Mouse (Mus musculus) liver, embryonic 14.5 days (tissue): Measurements from ENCODE around the gene Kcnq2. TPM values are rescaled to one million over a fixed set of nuclear protein-coding genes. Genes with fewer than 3 reads are reported as not detected.

ENCODE experiments used
- ATAC-seq: fragments of 200-750 bp; cut with Nextera tagmentation; 2 replicates; pipeline ENCODE4 v1.8.0; 2017; ENCODE audit warnings: moderate number of reproducible peaks, mild to moderate bottlenecking, moderate library complexity; ENCODE audit not compliant: insufficient read depth
- DNase-seq, 3 experiments: peaks; one replicate each; pipeline ENCODE4 v3.0.0-alpha.2; 2012 to 2013; ENCODE audit warnings: low read depth in 3 of 3, low spot score in 3 of 3
- H3K27ac ChIP-seq: fragments of 300-500 bp; sonication (generic); 2 replicates; pipeline ENCODE4 v1.5.1; 2014; ENCODE audit warnings: moderate library complexity, mild to moderate bottlenecking, control low read depth, inconsistent platforms
- H3K27me3 ChIP-seq: fragments of 300-500 bp; sonication (generic); 2 replicates; pipeline ENCODE4 v1.6.1; 2014; ENCODE audit warnings: mild to moderate bottlenecking, low read length, moderate library complexity; ENCODE audit not compliant: control insufficient read depth, insufficient read depth
- H3K36me3 ChIP-seq: fragments of 300-500 bp; sonication (generic); replicated peaks from 2 replicates; pipeline ENCODE4 v1.6.1; 2014; ENCODE audit warnings: low read depth; ENCODE audit not compliant: control insufficient read depth, insufficient read depth
- H3K4me1 ChIP-seq, 2 experiments: fragments of 200-500 bp in 1 of 2; fragments of 300-500 bp in 1 of 2; sonication (generic) in 1 of 2; replicated peaks; 2 replicates each; pipeline ENCODE4 v1.6.1; 2012 to 2014; ENCODE audit warnings: antibody characterized with exemption in 1 of 2, inconsistent platforms in 1 of 2, low read length in 1 of 2; ENCODE audit not compliant: control insufficient read depth in 2 of 2, insufficient read depth in 2 of 2
- H3K4me2 ChIP-seq: fragments of 300-500 bp; sonication (generic); 2 replicates; pipeline ENCODE4 v1.6.1; 2014; ENCODE audit warnings: low read depth, mild to moderate bottlenecking, control low read depth, moderate library complexity
- H3K4me3 ChIP-seq, 2 experiments: fragments of 200-500 bp in 1 of 2; fragments of 300-500 bp in 1 of 2; sonication (generic) in 1 of 2; 2 replicates each; pipeline ENCODE4 v1.5.1; 2012 to 2014; ENCODE audit warnings: low read depth in 2 of 2, low read length in 2 of 2, mild to moderate bottlenecking in 2 of 2, control low read depth in 1 of 2, inconsistent platforms in 1 of 2, moderate library complexity in 1 of 2; ENCODE audit not compliant: insufficient read depth in 1 of 2
- H3K9ac ChIP-seq: fragments of 300-500 bp; sonication (generic); replicated peaks from 2 replicates; pipeline ENCODE4 v1.6.1; 2014; ENCODE audit warnings: mild to moderate bottlenecking, control low read depth, moderate library complexity
- H3K9me3 ChIP-seq: fragments of 300-500 bp; sonication (generic); 2 replicates; pipeline ENCODE4 v1.6.1; 2016; ENCODE audit warnings: low read length, mixed read lengths; ENCODE audit not compliant: control insufficient read depth
- CTCF ChIP-seq: IDR thresholded peaks from 2 replicates; pipeline ENCODE4 v1.5.1; 2016; ENCODE audit warnings: antibody characterized with exemption, low read depth, control low read depth
- EP300 ChIP-seq: IDR thresholded peaks from 2 replicates; pipeline ENCODE4 v1.6.1; 2016; ENCODE audit warnings: antibody characterized with exemption, low read depth
- WGBS: fragments of 180-500 bp; shearing (Covaris S2); extraction: QIAGEN DNeasy Blood & Tissue Kit; methylation state at CpG from one replicate; pipeline ENCODE4 v1.1.7; 2014; ENCODE audit not compliant: insufficient replicate concordance; 5-methylcytosine and 5-hydroxymethylcytosine counted together
- polyA plus RNA-seq, 2 experiments: library from polyadenylated mRNA; depleted of rRNA in 1 of 2; stranded (reverse) in 1 of 2; unstranded in 1 of 2; fragments of >200 nt; fragmentation: Nextera tagmentation in 1 of 2; extraction: Ambion mirVana in 1 of 2; gene quantifications; 2 replicates each; pipeline versions ENCODE4 v1.2.1 to v1.2.3; 2012 to 2014

Gene Kcnq2
- polyA plus RNA-seq, 2 experiments = 0.06 TPM

DNA sequence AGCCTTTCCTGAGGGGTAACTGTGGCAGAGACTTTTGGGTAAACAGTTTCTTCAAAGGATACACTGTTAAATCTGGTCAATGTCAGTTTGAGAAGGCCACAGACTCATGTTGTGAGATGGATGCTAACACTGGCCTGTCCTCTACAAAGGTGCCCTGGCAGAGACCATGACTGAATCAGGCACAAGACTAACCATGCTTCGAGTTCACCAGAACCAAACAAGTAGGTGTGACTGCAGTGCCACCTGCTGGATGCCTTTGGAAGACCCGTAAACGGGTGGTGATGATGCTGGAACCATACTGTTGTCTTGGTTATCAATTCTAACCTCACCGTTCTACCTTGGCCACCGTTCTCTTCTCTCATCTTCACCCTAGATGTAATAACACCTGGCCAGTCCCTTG lies 75.0 kb downstream of the Kcnq2 start:
- Histone ChIP-seq H3K27me3 (no peaks in the 10 kb centered on the region; the same call in 1 of the 2 replicates), H3K4me1 (no peaks in the 10 kb centered on the region), H3K4me2 (no peak overlapping the region), H3K27ac (no peak overlapping the region), H3K9me3 (no peaks in the 10 kb centered on the region), H3K4me3 (no peak overlapping the region), H3K9ac (no peak overlapping the region), H3K36me3 (no peaks in the 10 kb centered on the region)
- ATAC-seq (no peak), DNase-seq (peak in 2 of 3 experiments; percentile 19 to 43)
- TF ChIP-seq EP300 (no peak), CTCF (peak; percentile 90)
- 9% methylated on average over 5 of the region's 5 CpGs for WGBS

DNA sequence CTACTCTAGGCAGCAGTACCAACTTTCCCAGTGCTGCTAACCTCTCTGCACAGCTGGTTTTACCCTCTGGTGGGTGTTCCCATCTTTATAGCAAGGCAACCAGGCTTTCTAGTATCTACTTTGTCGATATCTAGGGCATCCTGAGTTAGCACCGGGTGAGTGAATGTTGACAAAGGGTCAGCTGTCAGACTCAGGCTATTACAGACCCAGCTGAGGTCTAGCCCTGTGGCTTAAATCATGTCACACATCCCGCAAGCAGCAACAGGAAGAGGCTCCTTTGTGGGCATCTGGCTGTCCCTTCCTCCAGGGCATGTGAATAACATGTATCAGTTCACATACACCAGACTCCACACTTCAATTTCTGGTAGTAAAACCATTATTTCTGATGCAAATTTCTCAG lies 76.9 kb downstream of the Kcnq2 start:
- H3K9me3 ChIP-seq = no peaks in the 10 kb centered on the region
- no peaks in the 10 kb centered on the region for H3K36me3 ChIP-seq
- H3K4me2 ChIP-seq = no peak overlapping the region
- H3K4me3 ChIP-seq = no peak overlapping the region
- no peak for TF ChIP-seq CTCF
- DNase-seq (no peak), ATAC-seq (no peak)
- H3K27me3 ChIP-seq = no peaks in the 10 kb centered on the region; the same call in 1 of the 2 replicates
- no peak overlapping the region for H3K9ac ChIP-seq
- no peaks in the 10 kb centered on the region for H3K4me1 ChIP-seq
- H3K27ac ChIP-seq = no peak overlapping the region
- 23% methylated on average over 3 of the region's 3 CpGs for WGBS

DNA sequence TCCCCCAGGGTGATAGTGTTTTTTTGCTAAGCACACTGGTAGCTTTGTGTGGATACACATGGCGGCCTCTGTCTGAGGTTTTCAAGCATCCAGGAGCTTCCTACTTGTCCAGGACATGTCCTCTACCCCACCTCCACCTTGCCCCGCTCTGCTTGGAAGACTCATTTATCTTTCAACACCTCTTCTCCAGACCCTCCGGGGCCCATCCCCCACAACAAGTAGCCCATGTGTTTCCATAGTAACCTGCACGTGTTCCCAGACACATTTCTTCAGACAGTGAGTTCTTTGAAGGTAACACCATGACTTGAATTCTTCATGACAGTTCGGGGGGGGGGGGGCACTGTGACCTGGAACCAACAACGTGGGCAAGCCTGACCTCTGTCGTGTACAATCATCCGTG lies 77.8 kb downstream of the Kcnq2 start:
- H3K4me2 ChIP-seq = no peak overlapping the region
- no peak for DNase-seq
- no peaks in the 10 kb centered on the region for H3K9me3 ChIP-seq
- no peak overlapping the region for H3K9ac ChIP-seq
- TF ChIP-seq EP300 (no peak), CTCF (no peak)
- no peaks in the 10 kb centered on the region for H3K36me3 ChIP-seq
- H3K27me3 ChIP-seq = no peaks in the 10 kb centered on the region
- no peak for ATAC-seq
- 43% methylated on average over 8 of the region's 8 CpGs for WGBS
- no peak overlapping the region for H3K4me3 ChIP-seq
- H3K4me1 ChIP-seq = no peaks in the 10 kb centered on the region
- H3K27ac ChIP-seq = no peak overlapping the region

DNA sequence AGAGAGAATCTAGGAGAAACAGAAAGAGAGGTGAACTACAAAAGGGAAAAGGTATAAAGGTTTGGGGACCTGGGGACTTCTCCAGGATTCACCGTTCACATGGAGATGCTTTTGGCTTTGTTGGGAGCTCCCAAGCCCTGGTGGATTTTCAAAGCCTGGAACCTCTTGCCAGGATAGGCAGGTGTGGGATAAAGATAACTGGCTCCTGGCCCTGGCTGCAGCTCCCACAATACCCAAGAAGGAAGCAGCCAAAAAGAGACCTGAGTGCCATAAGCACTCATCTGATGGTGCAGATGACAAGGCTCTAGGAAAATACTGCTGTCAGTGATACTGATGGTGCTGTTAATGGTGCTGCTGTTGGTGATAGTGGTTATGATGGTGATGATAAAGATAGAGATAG lies 82.9 kb downstream of the Kcnq2 start:
- H3K9me3 ChIP-seq = no peaks in the 10 kb centered on the region
- no peak overlapping the region for H3K27ac ChIP-seq
- ATAC-seq (no peak), DNase-seq (no peak)
- no peaks in the 10 kb centered on the region for H3K4me1 ChIP-seq
- no peak overlapping the region for H3K9ac ChIP-seq
- no peaks in the 10 kb centered on the region for H3K27me3 ChIP-seq
- TF ChIP-seq EP300 (no peak), CTCF (no peak)
- WGBS = 68% methylated on average over 1 of the region's 1 CpGs
- no peak overlapping the region for H3K4me2 ChIP-seq
- H3K4me3 ChIP-seq = no peak overlapping the region
- no peaks in the 10 kb centered on the region for H3K36me3 ChIP-seq

DNA sequence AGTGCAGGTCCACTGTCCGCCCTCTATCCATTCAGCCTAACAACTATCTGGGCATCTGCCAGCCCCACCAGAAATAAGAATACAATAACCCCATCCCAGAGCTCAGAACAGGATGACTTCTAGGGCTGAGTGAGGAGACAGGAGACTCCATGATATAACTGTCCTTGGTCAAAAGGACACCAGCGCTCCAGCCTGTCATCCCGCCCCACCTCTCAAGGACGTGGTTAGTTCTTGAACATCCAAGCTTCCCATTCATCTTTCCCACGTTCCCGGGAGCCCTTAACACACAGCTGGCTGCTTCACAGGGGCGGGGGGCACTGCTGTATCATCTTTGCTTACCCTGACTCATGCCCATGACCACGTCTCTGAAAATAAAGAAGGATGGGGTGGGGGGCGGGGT lies 86.1 kb downstream of the Kcnq2 start:
- H3K9me3 ChIP-seq = no peaks in the 10 kb centered on the region
- WGBS = 63% methylated on average over 9 of the region's 9 CpGs
- H3K4me2 ChIP-seq = no peak overlapping the region
- H3K36me3 ChIP-seq = no peaks in the 10 kb centered on the region
- no peaks in the 10 kb centered on the region for H3K27me3 ChIP-seq
- no peaks in the 10 kb centered on the region for H3K4me1 ChIP-seq
- no peak overlapping the region for H3K9ac ChIP-seq
- TF ChIP-seq EP300 (no peak), CTCF (no peak)
- DNase-seq = no peak
- H3K4me3 ChIP-seq = no peak overlapping the region
- no peak overlapping the region for H3K27ac ChIP-seq
- no peak for ATAC-seq
